Mouse (Mus musculus) testis, adult 10 weeks (tissue): ENCODE data around the gene Mrpl21. TPM values are rescaled to one million over a fixed set of nuclear protein-coding genes. Genes with fewer than 3 reads are reported as not detected.

Experiments
- polyA plus RNA-seq: library from polyadenylated mRNA; stranded (reverse); fragments of 350-450 nt; fragmentation: Illumina TruSeq; extraction: RNeasy Lipid Tissue Mini Kit (QIAGEN cat#74804); gene quantifications from one replicate; pipeline ENCODE4 v1.2.3, GENCODE M21; 2014; ENCODE audit warnings: low read depth, low replicate concordance

Gene Mrpl21
- polyA plus RNA-seq, result 24.0 TPM

DNA sequence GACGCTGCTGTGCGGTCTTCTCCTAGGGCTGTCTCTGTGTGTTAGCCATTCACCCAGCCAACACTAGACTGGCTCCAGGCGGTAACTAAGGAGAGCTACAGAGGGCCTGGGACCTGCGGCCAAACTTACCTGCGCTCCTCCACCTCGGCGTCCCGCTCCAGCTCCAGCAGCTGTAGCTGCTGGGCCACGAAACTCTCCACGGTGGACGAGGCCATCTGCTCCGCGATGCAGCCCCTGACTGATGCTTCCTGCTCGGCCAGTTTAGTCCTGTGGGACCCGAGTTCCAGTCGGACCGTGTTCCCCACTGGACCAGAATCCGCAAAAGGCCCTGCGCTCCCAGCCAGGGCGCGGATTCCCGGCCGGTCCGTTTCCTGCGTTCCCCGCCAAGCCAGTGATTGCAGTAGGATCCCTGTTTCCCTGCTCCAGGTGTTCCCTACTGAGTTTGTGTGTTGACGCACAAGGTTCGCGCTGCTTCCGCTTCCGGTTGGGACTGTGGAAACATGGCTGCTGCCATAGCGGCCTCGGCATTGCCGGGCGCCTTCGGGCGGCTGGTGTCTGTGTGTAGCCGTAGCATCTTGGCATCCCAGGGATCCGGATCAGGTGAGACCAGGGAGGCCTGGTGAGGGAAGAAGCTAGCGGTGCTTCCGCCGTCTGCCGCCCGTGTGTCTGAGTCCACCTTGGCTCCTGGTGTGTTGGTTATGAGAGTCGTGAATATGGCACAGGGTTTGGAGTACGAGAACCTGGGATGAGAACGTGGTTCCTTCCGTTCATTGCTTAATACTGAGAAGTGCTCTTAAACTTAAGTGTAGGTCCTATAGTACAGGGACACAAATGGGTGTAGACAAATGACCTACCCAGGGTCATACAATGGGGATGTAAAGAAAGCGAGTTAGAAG is at the start of gene Mrpl21, which contains the start of gene Ighmbp2:
Gene Mrpl21 (plus strand): TSS at position 330 of the 896 bp plus-strand sequence.
Gene Ighmbp2 (minus strand): TSS at position 446 of the 896 bp plus-strand sequence.

DNA sequence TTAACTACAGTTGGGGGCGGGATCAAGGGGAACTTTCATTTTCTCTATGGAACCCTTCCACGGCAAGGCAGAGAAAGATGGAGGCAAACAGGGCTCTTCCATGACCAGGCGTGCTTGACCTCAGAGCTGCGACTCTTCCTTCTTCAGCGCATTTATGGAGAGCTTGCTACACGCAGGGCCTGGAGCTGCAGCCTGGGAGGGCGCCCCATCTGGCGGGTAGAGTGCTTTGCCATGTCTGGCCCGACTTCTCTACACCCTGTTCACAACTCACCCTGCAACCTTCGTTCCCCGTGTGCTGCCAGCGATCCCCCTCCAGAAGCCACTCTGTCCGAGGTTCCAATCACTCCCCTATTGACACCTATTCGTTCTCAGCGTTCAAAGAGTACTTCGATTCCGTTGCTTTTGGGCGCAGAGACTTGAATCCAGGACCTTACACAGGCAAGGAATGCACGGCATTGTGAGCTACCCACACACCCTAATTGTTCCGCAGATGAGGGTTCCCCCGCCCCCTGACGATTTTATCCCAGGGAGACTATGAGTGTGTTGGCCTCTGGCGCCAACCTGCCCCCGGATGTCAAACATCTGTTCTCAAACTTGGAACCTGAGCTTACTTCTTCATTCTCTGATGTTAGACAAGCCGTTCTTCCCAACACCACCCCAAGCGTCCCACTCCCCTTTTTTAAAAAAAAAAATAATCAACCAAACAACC is 39.7 kb downstream of the Mrpl21 start, which contains the start of gene Cpt1a:
Gene Cpt1a (plus strand): TSS at position 74 of the 709 bp plus-strand sequence.

Other genes with a start within 250 kb of the Mrpl21 start
- gene Ighmbp2, start 116 bp downstream of the Mrpl21 start, polyA plus RNA-seq, result 0.88 TPM
- gene Cpt1a, start 39.4 kb downstream of the Mrpl21 start, polyA plus RNA-seq, result 14.6 TPM
- gene Tesmin, start 106.0 kb downstream of the Mrpl21 start, polyA plus RNA-seq, result 57.3 TPM
- not detected for gene Gal, start 131.6 kb downstream of the Mrpl21 start, polyA plus RNA-seq